Mouse (Mus musculus) cerebellum, adult 18-20 months (tissue): ENCODE measurements around the gene Zfp978.
"Not testable (repeated sequence)": the region's sequence is repeated elsewhere in the genome, so short reads cannot be mapped to it uniquely, and the experiment has no call there.

ENCODE experiments used
- DNase-seq, 2 experiments: peaks; one replicate each; pipeline ENCODE4 v3.0.0; 2021

Gene Zfp978

DNA sequence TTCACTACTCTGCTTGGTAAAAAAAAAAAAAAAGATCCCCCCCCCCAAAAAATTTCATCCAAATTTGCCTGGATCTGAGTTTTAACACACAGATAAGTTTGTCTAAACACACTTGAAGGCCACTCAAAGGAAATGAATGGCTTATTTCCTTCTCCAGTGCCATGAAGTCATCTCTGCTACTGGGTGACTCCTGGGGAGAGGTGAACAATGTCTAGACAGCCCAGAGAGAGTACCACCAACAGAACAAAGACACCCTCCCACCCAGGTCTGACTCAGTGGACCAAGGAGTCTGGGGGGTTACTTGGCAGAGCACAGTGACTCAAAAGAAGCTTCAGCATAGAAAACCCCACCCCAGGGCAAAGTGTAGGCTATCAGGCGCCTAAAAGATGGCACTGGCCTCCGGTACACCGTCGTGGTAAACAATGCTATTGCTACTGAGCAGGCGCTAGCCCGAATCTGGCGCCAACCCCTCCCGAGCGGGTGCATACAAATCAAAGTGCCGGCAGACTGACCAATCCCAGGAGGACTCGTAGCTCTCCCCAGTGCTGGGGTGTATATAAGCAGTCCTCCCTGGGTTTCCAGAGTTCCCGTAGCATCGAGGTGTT, 9.6 kb upstream of the Zfp978 start:
- DNase-seq = not testable (repeated sequence)

DNA sequence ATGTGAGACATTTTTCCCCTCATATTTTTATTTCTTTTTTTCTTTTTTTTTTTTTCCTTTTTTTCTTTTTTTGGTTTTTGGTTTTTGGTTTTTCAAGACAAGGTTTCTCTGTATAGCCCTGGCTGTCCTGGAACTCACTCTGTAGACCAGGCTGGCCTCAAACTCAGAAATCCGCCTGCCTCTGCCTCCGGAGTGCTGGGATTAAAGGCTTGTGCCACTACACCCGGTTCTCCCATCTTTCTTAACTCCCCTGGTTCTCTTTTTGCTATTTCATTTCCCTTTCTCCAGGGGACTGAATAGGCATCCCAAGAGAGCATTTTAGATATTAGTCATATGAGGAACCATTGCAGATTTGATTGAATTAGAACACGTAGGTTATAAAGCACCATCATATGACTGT, 7.5 kb upstream of the Zfp978 start:
- DNase-seq = not testable (repeated sequence)

DNA sequence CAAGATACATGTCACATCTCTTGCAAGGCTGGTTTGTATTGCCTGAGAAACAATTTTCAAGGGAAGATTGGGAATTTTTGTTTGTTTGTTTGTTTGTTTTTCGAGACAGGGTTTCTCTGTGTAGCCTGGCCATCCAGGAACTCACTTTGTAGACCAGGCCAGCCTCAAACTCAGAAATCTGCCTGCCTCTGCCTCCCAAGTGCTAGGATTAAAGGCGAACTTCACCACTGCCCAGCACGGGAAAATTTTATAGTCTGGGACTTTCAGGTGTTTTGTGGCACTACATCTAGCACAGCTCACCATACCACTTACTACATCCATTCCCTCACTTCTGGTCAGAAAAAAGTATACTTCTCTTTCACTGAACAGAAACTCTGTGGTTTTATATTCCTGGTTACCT, 5.1 kb upstream of the Zfp978 start:
- not testable (repeated sequence) for DNase-seq

DNA sequence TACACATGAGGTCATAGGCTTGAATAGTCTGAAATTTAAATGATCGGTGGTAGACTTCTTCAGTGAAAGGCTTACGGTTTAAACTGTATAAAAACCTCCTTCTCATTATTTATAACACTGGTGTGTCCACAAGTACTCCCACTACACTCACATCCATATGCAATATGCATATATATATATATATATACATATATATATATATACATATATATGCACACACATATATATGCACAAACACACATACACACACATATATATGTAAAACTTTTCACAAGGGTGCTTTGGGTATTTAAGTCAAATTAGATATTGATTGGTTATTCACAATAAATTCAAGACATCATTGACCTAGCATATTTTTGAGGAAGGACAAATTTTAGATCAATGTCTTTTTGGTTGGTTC, 3.9 kb upstream of the Zfp978 start:
- not testable (repeated sequence) for DNase-seq

DNA sequence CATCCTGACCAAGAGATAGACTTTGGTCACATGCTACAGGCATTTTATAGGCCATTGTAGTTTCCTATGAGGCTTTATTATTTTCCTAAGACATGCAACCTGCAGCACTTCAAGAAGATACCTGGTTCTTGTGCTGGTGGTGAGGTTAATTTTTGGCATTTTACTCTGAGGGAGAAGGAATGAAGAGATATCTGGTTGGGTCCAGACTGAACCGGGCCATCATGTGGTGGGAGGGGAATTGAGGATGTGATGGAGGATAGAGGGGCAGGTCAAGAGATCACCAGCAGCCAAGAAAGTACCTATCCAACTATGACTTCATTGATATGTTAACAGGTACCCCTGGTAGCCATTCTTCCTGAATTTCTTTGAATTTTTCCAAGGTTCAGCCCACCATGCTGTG, 769 bp downstream of the Zfp978 start:
- not testable (repeated sequence) for DNase-seq

DNA sequence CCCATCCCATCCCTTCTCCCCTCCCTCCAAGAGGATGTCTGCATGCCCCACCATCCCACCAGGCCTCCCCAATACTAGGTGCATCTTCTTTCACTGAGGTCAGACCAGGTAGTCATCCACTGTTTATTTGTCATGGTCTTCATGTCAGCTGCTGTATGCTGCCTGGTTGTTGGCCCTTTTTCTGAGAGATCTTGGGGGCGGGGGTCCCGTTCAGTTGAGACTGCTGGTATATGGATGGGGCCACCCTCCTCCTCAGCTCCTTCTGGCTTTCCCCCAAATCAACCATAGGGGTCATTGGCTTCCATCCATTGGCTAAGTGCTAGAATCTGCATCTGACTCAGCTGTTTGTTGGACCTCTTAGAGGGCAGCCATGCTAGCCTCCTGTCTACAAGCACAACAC, 8.5 kb downstream of the Zfp978 start:
- not testable (repeated sequence) for DNase-seq

DNA sequence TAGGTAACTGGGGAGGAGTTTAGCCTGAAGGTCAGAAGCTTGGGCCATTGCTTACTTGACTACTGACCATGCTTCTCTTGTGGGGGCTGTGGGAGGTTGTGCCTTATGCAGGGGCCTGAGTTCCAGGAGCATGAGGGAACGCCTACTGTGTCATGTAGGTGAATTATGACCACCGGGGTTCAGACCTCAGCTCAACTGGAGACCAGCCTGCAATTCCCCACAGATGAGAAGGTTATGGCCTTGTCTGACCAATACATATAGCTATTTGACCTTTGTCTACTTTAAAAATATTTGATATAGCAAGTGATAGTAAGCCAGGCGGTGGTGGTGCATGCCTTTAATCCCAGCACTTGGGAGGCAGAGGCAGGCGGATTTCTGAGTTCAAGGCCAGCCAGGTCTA, 22.1 kb downstream of the Zfp978 start:
- not testable (repeated sequence) for DNase-seq

DNA sequence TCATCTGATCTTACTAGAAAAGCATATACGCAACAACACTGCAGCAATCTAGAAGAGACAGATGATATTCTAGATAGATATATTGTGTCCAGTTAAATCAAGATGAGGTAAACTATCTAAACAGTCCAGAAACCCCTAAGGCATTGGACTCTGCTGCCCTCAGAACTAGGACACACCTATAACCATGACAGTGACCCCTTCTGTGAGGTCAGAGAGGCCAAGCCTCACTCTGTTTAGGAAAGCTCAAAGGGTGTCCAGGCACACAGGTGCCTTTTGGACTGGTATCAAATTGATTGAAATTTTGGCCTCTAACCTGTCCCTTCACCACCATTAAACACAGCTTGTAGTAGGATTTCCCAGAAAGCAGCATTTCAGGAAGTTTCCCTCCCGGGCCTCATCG, 36.1 kb downstream of the Zfp978 start:
- not testable (repeated sequence) for DNase-seq

DNA sequence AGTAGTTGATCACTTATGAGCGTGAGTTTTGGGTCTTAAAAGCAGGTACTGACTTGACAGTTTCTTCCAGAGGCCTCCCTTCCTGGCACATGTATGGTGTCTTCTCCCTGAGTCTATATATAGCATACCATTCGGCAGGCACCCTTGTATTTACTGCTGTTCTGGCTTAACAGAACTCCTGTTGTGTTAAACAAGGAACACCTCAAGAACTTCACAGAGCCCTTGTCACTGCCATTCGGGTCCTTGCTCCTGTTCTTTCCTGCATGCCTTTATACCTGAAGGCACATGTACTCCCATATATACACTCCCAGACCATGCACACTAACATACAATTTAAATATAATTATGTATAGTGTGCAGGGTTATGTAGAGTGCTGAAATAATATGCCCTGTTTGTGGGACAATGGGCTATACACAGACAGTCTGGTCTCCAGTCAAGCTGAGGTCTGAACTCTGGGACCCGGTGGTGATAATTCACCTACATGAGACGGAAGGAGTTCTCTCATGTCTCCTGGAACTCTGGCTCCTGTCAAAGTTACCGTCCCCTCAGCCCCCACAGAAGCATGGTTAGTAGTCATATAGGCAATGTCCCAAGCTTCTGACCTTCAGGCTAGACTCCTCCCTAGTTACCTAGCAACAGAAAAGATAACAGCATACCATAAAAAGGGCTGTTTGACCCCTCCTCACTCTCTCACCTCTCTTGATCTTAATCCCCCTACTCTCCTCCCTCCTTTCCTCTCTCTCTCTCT, 37.0 kb downstream of the Zfp978 start:
- not testable (repeated sequence) for DNase-seq

DNA sequence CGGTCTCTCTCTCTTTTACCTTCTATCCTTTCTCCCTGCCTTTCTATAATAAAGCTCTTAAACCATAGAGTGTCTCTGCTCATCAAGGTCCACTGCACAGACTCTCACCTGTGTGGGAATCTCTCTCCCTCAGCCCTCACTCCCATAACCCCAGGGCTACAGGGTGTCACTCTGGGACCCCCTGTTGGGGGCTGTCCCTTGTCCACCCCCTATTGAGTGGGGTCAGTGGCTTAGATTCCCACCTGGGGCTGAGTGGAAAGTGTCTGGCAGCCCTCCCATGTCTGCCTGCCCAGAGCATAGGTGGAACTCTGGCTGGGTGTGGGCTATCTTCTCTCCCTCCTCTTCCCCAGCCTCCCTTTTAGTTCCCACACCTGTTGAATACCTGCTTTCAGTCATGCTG, 37.6 kb downstream of the Zfp978 start:
- DNase-seq = not testable (repeated sequence)

DNA sequence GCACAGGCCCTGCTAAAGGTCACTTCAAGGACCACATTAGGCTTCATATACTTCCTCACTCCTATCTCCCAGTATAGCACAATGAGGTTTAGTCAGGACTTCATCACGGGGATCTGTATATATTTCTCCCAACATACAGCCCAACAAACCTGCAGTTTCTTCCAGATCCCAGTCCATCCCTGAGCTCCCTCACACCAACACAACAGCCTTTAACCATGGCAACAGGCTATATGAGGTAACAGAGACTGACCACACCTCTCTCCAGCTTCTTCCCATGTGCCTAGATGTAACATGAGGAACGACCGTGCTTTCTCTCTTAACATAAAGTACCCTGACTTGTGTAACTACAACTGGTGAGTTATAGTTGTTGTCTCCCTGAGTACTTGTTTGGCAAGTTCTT, 38.4 kb downstream of the Zfp978 start:
- not testable (repeated sequence) for DNase-seq

DNA sequence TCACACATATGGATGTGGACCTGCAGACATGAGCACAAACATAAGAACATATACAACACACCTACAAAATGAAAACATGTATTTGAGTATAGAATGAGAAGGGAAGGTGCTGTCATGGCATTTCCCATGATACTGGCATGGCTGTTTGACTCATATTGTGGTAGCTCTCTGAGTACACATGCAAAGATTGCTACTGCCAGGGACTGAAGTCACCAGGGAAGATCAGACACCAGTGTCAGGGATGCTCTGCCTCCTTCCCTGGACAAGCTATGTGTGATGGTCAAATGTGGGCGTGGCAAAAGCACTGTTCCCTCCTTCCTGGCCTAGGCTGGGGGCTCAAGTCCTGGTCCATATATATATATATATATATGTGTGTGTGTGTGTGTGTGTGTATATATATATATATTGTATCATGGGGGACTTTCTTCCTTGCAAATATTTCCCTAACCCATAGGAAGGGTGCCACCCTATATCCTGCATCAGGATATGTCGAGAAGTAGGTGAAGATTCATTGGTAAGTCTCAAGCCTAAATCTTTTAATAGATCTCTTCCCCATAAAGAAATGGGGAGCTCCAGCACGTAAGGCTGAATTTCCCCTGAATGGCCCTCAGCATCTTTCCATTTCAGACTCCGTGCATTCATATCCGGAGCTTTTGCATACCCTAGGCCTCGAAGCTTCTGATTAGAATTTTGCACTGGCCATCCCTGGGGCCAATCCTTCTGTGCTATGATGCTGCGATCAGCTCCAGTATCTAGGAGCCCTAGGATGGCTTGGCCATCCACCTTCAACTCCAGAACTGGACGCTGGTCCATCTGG, 39.1 kb downstream of the Zfp978 start:
- not testable (repeated sequence) for DNase-seq

DNA sequence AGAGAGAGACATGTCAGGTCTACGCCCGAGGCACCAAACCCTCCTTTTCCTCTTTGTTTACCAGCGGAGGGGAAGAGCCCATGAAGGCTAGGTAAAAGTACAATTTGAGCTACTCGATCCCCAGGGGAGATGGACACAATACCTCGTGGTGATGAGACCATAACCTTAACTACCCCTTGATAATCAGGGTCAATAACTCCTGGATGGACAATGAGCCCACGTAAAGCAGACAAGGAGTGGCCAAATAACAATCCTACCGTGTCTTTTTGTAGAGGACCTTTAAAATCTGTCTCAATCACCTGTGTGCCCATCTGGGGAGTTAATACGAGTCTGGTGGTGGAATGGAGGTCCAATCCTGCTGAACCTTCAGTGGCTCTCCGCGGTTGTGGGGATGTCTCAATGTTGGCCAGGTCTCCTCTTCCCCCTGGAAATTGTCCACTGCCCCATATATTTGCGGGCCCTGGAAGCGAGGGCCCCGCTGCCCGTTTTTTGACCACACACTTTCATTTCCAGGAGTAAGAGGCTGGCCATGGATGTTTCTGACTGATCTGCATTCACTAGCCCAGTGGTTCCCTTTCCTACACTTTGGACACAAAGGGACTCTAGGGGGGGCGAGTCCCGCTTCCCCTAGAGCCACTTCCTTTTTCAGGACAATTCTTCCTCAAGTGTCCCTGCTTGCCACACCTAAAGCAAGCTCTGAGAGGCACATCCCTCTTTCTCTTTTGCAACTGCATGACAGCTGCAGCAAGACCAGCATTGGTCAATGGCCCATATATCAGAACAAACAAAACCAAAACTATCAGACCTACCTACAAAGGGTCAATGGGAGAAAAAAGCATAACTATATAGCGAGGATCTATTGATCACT, 40.0 kb downstream of the Zfp978 start:
- DNase-seq = not testable (repeated sequence)

DNA sequence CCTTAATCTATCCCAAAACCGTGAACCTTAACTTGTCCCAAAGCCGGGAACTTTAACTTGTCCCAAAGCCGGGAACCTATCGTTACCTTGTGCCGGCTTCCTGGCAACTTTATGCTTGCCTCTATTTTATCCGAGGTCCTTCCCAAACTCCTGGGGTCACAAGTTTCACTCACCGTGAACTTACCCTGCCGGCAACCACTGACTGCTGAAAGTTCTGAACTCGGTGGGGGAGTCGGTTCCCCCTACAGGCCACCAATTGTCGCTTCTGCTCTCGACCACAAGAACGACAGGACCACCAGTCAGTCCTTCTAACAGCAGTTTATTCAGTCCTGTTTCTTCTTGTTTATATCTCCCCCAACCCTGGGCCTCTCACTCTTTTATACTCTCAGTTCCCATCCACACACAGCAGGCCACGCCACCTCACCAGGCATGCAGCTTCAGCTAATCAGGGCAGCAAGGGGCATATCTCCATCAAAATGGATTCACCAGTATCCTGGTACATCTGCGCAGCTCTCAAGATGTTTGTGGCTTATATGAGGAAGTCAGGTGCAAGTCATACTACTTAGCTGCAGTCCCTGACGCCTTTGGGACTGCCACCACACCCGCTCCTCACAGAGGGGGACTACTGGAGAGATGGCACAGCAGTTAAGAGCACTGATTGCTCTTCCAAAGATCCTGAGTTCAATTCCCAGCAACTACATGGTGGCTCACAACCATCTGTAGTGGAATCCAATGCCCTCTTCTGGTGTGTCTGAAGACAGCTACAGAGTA, 40.8 kb downstream of the Zfp978 start:
- DNase-seq = not testable (repeated sequence)

DNA sequence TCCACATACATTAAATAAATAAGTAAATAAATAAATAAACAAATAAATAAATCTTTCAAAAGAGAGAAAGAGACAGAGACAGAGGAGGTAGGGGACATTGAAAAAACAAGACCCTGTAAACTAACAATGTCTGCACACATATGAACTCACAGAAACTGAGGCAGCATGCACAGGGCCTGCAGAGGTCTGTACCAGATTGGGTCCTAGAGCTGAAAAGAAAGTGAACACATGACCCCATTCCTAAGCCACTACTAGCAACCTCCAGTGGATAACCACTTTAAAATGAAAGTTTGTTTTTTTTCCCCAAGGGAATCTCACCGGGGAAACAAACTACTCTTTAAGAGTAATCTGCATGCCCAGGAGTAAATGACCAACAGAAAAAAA, 41.4 kb downstream of the Zfp978 start:
- not testable (repeated sequence) for DNase-seq

DNA sequence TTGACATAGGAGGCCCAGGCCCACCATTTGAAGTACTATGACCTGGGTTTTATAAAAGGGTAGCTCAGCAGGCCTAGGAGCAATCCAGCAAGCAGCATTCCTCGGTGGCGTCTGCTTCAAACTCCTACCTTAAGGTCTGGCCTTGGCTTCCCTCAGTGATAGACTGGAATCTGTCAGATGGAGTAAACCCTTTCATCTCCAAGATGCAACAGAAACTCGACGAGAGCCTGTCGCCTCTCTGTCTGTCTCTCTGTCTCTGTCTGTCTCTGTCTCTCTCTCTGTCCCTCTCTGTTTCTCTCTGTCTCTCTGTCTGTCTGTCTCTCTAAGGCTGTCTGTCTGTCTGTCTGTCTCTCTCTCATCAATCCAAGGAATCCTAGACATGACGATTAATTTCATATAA, 42.4 kb downstream of the Zfp978 start:
- DNase-seq = not testable (repeated sequence)

DNA sequence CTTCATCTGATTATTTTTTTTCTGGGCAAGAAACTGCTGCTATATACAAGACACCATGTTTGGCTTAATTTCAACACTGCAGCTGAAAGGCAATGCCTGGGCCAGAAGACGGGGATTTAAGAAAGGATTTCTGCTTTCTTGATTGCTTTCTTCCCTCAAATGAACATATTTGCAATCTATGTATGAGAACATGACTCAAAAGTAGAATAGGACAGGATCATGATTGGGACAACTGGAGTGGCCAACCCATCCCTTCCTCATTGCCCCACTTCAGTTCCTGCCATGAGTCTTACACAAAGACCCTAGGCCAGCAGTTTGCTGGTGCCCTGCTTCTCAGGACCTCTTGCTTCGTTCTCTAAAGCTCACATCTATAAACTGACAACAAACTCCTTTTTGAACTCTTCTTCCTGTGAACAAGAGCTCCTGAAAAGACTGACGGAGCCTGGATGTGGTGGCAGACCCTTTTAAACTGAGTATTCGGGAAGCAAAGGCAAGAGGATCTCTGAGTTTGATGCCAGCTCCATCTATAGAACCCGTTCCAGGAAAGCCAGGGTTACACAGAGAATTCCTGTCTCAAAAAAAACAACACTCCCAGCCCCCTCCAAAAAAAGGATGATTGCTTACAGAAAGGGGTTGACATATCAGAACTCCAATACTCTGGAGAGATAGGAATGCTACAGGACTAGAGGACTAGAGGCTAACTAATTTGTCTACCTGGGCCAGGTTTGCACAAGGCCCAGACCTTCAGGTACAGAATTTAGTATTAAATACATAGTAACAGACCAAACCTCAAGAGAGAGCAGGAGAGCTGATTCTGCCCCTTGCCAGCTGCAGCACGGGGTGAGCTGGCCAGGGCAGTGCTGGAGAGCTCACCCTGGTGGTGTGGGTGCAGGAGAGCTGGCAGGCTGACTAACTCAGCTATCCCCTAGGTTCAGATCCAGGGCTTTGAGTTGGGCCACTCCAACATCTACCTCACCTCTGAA, 43.1 kb downstream of the Zfp978 start:
- DNase-seq = not testable (repeated sequence)

DNA sequence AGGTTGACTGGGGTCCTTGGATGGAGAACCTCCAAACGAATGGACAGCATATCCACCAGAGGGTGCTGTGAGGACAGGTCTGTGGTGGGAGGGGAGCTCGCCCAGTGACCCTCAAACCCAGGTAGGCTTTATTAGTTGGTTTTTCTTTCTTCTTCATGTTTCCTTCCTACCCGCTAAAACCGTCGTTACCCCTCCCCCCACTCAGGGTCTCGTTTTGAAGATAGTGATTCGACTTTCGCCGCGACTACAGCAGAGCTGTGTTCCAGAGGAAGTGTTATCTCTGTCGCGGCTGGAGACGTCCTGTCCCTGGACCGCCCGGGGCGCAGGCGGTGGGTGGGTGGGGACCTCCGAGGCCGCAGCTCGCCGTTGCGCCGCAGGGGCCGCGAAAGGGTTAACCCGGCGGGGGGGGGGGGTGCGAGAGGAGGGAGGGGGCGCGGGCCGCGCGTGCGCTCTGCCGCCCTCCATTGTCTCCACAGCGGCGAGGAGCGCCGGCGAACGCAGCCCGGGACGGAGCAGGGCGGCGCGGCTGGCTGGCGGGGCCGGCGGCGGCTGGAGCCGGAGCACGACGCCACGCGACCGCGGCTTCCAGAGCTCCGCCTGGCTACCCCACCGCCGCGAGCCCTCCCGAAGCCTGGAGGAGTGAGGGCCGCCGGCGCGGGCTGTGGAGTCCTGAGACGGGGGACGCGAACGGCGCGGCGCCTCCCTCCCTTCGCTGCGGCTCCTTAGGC, 45.8 kb downstream of the Zfp978 start:
- DNase-seq = no peak

DNA sequence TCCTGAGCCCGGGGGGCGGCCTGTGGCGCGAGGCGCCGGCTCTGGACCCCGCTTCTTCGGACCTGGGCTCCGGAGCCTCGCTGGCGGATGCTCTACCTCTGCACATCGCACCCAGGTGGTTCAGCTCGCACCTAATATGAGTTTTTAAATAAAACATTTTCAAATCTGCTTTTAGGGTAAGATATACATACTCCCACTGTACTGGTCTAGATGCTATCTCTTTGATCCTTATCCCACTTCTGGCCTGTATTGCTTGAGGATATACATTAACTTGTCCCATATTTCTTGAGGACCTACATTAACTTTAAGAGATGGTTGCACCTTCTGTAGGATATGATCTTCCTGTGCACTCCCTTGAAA, 46.3 kb downstream of the Zfp978 start:
- no peak for DNase-seq

DNA sequence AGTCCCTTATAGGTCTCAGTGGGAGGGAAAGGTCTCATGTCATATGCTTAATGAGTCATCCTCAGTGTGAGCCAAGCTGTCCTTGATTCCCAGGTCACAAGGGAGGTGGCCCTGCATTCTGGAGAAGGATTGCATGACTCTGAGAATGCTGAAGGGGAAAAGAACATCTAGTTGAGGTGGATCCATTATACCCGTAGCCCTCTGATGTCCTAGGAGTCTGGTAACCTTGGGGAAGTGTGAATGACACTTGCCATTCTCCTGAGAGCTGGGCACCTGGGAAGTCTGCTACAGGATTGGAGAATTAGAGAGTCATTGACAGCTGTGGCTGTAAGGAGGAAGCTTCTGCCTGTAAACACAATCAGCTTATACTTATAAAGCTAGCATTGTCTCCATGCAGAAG, 55.3 kb downstream of the Zfp978 start:
- not testable (repeated sequence) for DNase-seq
